Mouse (Mus musculus) urinary bladder, postnatal 14 days (tissue): Measurements from ENCODE around the gene Ddr1.
"Not testable (repeated sequence)": the region's sequence is repeated elsewhere in the genome, so short reads cannot be mapped to it uniquely, and the experiment has no call there.

Experiments used
- DNase-seq: peaks from one replicate; pipeline ENCODE4 v3.0.0; 2021; ENCODE audit warnings: low spot score

Gene Ddr1

DNA sequence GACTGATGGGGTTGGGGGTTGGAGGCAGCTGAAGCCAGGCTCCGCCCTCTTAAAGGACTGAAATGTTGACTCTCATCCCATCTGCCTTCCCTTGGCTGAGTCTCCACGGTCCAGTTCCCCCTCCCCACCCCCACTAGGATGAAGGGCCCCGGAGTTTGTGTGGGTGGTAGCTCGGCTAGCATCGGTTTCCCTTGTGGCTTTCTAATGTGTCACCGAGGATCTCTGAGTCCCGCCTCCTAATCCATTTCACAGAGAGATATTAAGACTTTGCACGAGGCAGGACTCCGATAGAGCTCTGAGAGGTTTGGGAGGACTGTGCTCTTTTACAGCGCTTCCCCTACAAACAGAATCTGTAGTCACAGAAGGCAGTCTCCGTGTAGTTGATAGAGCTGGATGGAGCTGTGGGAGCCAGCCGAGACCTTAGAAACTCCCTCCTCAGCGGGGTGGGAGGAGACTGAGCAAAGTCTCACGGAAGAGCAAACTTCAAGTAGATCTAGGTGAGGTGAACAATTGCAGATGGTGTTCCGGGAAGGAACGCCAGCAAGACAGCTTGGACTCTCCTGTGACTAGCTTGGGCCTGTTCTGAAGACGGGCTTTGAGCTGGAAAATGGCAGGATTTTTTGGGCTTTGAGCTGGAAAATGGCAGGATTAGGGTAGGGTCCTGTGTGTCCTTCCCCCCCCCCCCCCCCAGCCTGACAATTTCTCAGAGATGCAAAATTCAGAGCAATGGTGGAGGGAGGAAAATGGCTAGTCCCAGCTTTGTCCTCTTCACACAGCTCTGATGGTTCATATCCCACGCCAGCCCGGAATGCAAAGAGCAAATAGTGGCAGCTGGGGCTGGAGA, at the start of gene Ddr1:
Gene Ddr1 (minus strand): TSS at position 1 of the 844 bp plus-strand sequence.
- no peak for DNase-seq

DNA sequence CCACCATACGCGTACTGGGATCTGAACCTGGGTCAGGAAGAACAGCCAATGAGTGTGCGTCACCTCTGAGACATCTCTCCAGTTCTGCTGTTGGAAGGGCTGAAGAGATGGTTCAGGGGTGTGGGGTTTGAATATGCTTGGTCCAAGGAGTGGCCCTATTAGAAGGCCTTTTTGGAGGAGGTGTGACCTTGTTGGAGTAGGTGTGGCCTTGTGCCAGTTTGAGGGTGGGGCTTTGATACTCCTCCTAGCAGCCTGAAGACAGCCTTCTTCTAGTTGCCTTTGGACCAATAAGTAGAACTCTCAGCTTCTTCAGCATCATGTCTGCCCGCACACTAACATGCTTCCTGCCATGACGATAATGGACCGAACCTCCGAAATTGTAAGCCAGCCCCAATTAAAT, 49.2 kb upstream of the Ddr1 start:
- DNase-seq, result no peak

GRCm38 (mm10) chr17:35752221-35752811, 47.9 kb upstream of the Ddr1 start:
- peak; percentile 24 for DNase-seq

DNA sequence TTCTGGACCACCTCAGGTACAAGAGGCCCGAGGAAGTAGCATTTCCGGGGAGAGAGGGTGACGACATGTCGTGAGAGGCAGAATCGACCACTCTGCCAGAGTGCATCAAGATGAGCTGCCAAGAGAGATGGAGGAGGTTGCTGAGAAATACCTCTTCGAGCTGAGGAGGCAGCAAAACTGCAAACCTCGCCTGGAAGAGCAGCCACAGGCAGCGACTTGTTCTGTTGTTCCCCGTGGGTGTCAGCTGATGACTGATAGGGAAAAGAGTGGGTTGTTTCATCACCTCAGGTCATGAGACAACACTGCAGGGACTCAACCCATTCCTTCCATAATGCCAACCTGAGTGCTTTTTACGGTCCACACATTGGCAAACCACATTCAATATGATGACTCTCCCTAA, 45.3 kb upstream of the Ddr1 start:
- peak; percentile 29 for DNase-seq

- no peak for DNase-seq
These were observed 39.9 kb upstream of the Ddr1 start for GRCm38 (mm10) chr17:35744361-35744760.

DNA sequence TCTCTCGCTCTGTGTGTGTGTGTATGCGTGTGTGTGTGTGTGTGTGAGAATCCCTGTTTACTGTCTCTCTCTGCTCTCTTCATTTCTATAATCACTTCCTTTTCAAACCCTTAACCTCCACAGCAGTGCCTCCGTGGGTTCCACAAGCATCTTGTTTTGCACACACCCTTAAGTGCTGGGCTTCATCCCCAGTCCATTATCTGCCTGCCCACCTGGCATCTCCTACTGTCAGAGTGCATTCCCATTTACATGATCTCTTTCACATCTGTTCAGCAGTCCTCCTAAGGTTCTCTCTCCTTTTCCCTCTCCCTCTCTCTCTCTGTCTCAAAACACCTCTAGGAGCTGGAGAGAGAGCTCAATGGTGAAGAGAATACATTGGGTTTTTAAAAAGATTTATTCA, 38.5 kb upstream of the Ddr1 start:
- no peak for DNase-seq

DNA sequence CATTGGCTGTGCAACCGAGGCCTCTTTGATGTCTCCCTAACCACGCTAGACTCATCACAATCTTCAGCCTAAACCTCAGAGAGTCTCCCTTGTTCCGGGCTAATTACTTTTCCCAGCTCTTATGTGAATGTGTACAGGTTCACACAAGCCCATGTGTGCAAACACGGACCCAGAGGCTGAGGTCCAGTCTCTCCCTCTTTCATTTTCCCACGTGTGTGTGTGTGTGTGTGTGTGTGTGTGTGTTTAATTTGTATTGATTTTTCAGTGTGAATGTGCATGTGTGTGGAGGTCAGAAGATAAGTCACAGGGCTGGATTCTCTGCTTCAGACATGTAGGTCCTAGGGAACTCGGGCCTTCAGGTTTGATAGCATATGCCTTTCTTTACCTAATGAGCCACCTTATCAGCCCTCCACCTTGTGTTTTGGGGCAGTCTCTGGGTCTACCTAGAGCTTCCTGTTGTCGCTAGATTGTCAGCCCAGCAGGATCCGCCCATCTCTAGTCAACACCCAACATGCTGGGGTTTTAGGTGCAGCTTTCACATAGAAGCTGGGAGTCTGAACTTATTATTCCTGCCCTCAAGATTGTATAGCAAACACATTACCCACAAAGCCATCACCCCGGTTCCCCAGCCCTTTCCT, 37.3 kb upstream of the Ddr1 start:
- no peak for DNase-seq

DNA sequence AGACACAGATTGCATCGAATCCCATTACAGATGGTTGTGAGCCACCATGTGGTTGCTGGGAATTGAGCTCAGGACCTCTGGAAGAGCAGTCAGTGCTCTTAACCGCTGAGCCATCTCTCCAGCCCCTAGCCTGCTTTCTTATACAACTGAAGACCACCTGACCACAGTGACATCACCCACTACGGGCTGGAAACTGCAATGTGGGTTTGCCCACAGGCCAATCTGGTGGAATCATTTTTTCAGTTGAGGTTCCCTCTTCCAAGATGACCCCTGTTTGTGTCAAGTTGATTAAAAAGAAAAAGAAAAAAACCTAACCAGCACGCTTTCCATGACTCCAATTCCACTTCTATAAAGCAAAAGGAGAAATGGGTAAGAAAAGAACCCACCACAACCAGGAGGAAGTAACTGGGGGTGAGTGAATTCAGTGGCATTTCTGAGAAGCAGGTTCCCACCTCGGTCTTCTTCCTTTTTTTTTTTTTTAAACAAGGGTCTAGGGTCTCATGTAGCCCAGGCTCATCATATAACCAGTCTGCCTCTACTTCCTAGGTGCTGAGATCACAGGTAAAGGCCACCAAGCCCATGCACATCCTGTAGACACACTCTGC, 36.0 kb upstream of the Ddr1 start:
- DNase-seq, result no peak

DNA sequence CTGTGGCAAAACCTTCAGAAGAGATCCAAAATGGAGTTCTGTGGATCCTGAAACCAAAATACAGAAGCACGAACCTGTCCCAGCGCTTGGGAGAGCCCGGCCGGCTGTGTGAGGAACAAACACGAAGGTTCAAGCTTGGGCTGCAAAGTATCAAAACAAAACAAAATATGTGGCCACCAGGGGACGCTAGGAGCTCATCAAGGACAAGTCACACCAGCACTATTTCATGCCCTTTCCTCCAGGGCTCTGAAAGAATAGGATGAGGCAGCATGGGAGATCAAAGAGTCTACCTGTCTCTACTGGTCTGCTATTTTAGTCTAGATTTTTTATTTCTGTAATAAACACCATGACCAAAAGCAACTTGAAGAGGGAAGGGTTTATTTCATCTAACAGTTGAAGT, 35.3 kb upstream of the Ddr1 start:
- peak; percentile 95 for DNase-seq

DNA sequence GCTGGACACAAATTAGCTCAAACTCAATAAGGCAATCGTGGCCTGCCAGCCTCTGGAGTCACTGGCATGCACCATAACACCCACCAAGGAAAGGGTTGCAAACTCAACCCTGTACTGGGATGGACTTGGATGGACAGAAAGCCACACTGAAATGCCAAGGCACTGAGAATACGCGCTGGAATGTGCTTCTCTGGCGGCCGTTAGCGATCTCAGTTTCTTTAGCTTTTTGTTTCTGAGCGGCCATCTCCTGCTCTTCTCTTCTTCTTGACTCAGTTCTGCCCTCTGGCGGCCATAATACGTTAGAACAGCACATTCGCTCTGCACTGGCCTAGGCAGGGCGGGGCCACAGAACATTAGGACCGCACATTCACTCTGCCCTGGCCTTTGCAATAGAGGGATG, 33.3 kb upstream of the Ddr1 start:
- DNase-seq, result peak; percentile 89

DNA sequence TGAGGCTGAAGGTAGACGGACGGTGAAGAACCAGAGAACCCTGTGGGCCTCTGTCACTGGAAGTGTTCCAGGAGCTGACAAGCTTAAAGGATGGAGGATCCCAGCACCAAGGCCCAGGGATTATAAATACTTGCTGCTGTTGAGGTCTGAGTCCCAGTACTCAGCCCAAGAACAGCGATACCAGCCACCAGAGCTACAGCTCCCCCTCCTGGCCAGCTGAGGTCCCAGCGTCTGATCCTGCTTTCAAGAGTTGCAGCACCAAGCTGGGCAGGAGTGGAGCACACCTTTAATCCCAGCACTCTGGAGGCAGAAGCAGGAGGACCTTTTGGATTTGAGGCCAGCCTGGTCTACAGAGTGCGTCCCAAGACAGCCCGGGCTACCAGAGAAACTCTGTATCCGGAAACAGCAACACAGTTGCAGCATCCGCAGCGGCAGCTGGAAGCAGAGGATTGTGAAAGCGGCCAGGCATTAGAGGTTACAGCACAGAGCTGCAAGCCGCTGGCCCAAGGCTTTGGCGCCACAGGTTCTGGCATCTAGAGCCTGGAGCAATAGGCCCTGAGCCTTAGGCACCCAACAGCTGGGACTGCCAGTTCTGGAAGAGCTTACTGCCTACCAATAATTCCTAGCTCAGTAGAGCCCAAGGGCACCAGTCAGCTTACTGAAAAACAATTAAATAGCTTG, 32.0 kb upstream of the Ddr1 start:
- peak; percentile 83 for DNase-seq

DNA sequence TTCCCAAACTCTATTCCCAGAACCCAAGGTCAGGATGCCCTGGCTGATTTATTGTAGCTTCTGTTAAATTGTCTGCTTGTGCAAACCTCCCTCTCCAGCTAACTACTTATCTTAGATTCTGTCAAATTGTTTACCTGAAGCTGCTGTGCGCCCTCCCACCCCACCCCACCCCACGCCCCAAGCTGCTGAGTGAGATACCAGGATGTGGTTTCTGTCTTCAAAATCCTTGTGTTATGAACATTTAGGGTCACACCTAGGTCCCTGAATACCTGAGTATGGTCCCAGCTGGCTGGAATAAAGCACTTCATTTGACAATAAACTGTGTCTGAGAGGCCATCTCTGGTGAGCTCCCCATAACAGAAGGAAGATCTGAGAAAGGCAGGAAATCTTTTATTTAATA, 30.1 kb upstream of the Ddr1 start:
- DNase-seq, result no peak

GRCm38 (mm10) chr17:35733398-35733797, 29.0 kb upstream of the Ddr1 start:
- DNase-seq, result no peak

DNA sequence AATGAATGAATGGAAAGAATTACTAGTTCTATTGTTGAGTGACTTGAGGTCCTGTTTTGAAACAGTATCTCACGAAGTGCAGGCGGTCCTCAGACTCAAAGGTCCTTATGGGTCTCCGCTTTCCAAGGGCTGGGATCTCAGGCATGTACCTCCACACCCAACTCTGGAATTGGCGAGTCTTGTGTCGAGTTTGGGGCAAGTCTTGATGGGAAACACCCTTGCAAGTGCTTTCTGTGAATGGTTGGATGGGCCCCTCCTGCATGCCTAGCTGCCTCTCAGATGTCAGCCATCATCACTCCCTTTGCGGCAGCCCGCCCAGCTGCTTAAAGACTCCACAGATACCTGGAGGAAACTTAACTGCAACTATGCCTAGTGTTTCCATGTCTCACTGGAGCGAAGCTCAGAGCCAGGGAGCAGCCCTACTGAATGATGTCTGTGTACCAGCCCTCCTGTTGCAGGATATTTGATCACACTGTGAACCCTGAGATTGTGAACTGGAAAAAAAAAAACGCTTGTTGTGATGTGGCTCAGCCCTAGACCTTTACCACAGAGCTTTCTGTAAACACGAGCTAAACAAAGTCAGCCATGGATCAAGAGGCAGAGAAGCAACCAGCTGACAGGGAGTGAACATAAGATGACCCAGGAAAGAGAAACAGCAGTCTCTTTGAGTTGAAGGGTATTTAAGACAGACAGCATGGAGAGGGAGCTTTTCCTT, 27.2 kb upstream of the Ddr1 start:
- no peak for DNase-seq

GRCm38 (mm10) chr17:35730112-35730511, 25.7 kb upstream of the Ddr1 start:
- not testable (repeated sequence) for DNase-seq

- DNase-seq, result no peak
These were observed 24.4 kb upstream of the Ddr1 start for GRCm38 (mm10) chr17:35728821-35729220.

DNA sequence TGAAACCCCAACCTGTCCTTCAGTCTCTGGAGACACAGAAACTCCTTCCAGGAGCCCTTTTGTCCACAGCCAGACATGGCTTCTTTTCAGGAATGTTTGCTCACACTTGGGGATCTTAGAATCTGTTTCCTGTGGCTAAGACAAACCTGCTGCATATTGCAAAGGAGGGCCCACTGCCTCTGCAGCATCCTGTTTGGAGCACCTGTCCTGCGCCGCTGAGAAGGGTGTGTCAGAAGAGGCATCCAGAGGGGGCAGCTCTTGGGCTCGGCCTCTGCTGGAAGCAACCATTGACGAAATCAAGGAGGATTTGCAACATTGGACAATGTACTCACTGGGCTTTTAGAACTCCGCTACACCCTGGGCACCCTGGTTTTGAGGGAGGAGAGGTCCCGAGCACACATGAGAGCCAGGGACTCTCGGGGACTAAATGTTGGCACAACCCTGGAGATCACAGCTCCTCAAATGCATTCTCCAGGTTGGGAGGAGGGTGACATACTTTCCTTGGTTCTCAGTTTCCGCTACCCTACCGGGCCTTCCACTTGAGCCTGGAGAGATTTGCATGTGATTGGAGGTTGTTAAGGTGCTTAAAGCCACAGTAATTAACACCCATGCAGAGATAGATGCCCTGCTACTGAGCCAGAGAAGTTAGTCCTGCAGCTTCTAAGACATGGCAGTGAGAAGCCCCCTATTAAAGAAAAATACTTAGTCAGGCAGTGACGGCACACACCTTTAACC, 23.2 kb upstream of the Ddr1 start:
- no peak for DNase-seq

GRCm38 (mm10) chr17:35727028-35727427, 22.6 kb upstream of the Ddr1 start:
- no peak for DNase-seq

DNA sequence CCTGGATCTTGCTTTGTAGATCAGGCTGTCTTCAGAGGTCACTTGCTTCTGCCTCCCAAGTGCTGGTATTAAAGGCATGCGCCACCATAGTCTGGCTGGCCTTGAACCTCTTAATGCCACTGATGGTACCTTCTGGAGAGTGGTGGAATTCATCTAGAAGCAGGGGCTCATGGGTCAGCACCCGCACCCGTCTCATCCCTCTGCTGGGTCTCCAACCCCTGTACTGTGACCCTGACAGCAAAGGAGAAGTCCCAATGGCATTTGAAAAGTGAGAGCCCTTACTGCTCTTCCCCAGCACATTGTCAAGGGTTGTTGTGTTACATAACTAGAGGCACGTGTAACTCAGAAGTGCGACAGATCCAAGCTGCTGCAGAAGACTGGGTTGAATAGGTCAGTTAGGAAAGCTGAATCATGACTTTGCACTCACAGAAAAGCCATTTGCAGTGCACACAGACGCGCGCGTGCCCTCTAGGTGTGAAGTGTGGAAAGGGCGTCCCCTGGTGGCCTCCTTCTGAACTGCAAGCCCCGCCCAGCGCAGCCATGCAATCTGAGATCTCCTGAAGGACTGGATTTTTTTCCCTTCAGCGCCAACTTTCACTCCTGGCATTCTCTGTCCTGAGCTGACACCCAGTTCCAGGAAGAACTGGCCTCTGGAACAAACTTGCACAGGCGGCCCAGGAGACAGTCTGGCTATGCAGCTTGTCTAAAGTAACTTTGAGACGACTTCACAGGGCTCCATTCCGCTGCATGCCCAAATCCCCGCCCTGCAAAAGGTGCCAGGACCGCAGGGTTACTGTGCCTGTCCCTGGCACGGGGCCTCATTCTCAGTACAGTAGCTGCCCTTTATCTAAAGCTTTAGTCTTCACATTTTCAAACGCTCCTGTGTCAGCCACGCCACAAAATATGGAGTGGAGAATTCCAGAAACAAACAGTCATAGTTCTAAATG, 21.1 kb upstream of the Ddr1 start:
- DNase-seq, result peak; percentile 92

DNA sequence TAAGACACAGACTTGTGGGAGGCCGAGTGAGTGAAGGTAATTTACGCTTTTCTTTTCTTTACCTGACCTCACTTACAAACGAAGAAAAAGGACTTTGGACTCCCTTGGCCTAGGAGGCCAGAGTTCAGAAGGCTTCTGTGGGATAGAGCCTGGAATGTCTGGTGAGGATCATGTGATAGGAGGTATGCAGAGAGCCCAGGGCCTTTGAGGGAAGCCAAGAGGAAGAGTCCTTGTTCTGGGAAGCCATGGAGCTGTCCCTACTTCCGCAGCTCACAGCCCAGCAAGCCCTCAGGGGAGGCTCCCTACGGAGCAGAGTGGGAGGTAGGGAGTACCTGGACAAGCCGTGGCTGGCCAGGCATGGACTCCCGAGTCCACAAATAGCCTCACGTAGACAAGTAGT, 17.3 kb upstream of the Ddr1 start:
- no peak for DNase-seq
